Mouse (Mus musculus) thymus, adult 2 months (tissue): ENCODE data around the gene Obox8.

Source experiments
- CTCF ChIP-seq: fragments of 200-500 bp; IDR thresholded peaks from 2 replicates; pipeline ENCODE4 v1.5.1; 2012; ENCODE audit warnings: mild to moderate bottlenecking, control low read depth, low read length, moderate library complexity, borderline replicate concordance; ENCODE audit not compliant: control insufficient read depth, poor library complexity, insufficient read depth; ENCODE audit errors: extremely low read depth
- POLR2A ChIP-seq: fragments of 200-500 bp; IDR thresholded peaks from 2 replicates; pipeline ENCODE4 v1.6.1; 2012; ENCODE audit warnings: mild to moderate bottlenecking, low read length, control low read depth, moderate library complexity; ENCODE audit not compliant: control insufficient read depth, poor library complexity, insufficient read depth; ENCODE audit errors: extremely low read depth

DNA sequence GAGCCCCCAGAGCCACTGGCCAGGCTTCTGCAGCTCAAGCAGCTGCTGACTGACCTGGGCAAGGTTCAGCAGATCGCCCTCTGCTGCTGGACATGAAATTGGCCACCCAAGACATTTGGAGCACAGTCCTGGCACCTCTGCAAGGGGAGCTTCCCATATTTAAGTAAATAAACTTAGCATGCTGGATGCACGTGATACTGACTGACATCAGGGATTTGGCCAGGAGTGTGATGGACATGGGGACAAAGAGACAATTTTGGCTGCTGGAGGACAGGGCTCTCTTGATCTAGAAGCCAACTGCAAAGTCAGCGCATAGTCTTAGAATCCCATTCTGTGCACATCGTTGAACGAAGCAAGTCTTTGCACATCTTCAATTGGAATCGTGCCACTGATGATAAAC, 25.8 kb downstream of the Obox8 start:
- TF ChIP-seq CTCF (no peak), POLR2A (no peak)
